Comparison of ENCODE assay signal across 8 mouse cellular contexts in the genomic region with DNA sequence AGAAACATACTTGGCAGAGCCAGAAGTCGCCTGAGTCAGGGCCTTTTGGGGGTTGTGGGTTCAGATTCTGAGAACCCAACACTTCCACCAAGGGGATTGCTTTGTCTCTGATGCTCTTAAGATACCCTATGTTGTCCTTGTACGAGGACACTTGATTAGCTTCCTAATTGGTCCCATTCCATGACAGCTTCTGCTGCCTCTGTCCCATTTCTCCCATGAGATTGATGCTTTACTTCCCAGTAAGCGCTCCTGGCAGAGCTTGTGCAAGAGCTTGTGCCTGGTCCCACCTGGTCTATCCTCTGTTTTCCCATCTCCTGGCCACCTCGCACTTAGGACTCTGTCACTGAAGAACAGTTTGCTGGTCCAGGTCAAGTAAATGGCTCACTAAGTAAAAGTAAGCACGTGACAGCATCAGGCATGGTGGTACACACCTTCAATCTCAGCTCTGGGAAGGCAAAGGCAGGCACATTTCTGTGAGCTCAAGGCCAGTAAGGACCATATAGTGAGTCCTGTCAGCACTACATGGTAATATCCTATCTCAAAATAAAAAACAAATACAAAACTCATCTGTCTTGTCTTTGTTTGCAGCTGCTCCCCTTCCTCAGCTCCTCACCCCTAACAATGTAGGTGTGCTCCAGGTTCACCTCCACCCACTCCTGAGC. TPM values are rescaled to one million over a fixed set of nuclear protein-coding genes. Genes with fewer than 3 reads are reported as not detected.
A peak's percentile ranks its signal among the peaks of the same experiment; 100 is the strongest.
DNase-seq lines count a peak whose midpoint lies in the region; ATAC-seq lines count a peak whose summit lies in the region.
"Not testable (repeated sequence)": the region's sequence is repeated elsewhere in the genome, so short reads cannot be mapped to it uniquely, and the experiment has no call there.

No protein-coding gene starts in this region.

- not testable (repeated sequence) for H3K4me2 ChIP-seq in embryonic facial prominence, embryonic 11.5 days (ENCODE audit: low read depth, low read length); hindbrain, embryonic 16.5 days (ENCODE audit: low read length); lung, embryonic 15.5 days; neural tube, embryonic 15.5 days

- H3K27me3 ChIP-seq in embryonic facial prominence, embryonic 11.5 days (ENCODE audit: control insufficient read depth, insufficient read depth, low read length); hindbrain, embryonic 16.5 days (replicated peaks; ENCODE audit: control insufficient read depth, insufficient read depth, low read length); lung, embryonic 15.5 days; neural tube, embryonic 15.5 days (replicated peaks): not testable (repeated sequence)

- H3K36me3 ChIP-seq in embryonic facial prominence, embryonic 11.5 days (replicated peaks; ENCODE audit: control insufficient read depth, insufficient read depth, low read depth, low read length); hindbrain, embryonic 16.5 days (ENCODE audit: control insufficient read depth, insufficient read depth, low read length); lung, embryonic 15.5 days; neural tube, embryonic 15.5 days: not testable (repeated sequence)

- H3K9me3 ChIP-seq in embryonic facial prominence, embryonic 11.5 days (replicated peaks; ENCODE audit: control insufficient read depth, low read length); hindbrain, embryonic 16.5 days (ENCODE audit: control insufficient read depth, low read length); lung, embryonic 15.5 days: not testable (repeated sequence)
- H3K9me3 ChIP-seq in neural tube, embryonic 15.5 days (replicated peaks), result peaks cover 23% of the 10 kb centered on the region

- H3K9ac ChIP-seq in embryonic facial prominence, embryonic 11.5 days (replicated peaks; ENCODE audit: low read length); hindbrain, embryonic 16.5 days (ENCODE audit: low read depth, low read length); lung, embryonic 15.5 days; neural tube, embryonic 15.5 days (replicated peaks): not testable (repeated sequence)

- H3K4me3 ChIP-seq in embryonic facial prominence, embryonic 11.5 days (ENCODE audit: low read depth, low read length); hindbrain, embryonic 16.5 days (ENCODE audit: low read length); lung, embryonic 15.5 days; neural tube, embryonic 15.5 days (replicated peaks): not testable (repeated sequence)

- WGBS in embryonic facial prominence, embryonic 11.5 days, result 64% methylated on average over 5 of the region's 5 CpGs
- 59% methylated on average over 5 of the region's 5 CpGs for WGBS in hindbrain, embryonic 16.5 days
- 58% methylated on average over 5 of the region's 5 CpGs for WGBS in lung, embryonic 15.5 days
- 66% methylated on average over 5 of the region's 5 CpGs for whole genome bisulfite sequencing in neural tube, embryonic 15.5 days

- not testable (repeated sequence) for H3K27ac ChIP-seq in embryonic facial prominence, embryonic 11.5 days (replicated peaks; ENCODE audit: low read depth, low read length); hindbrain, embryonic 16.5 days (ENCODE audit: low read depth, low read length); lung, embryonic 15.5 days; neural tube, embryonic 15.5 days (replicated peaks)

- DNase-seq in T-cell, adult 2 months (ENCODE audit: low spot score), result peak; percentile 61
- not testable (repeated sequence) for DNase-seq in embryonic facial prominence, embryonic 11.5 days (ENCODE audit: low spot score)
- peak; percentile 80 to 83 for DNase-seq in gastrocnemius, postnatal 4 days (ENCODE audit: low spot score in 2 of 2)
- peak; percentile 72 for DNase-seq in layer of hippocampus, adult 9-11 months
- DNase-seq in thymus, postnatal 0 days (ENCODE audit: low spot score), result peak; percentile 7

- not testable (repeated sequence) for H3K4me1 ChIP-seq in embryonic facial prominence, embryonic 11.5 days (ENCODE audit: control insufficient read depth, insufficient read depth, low read length); hindbrain, embryonic 16.5 days (ENCODE audit: control insufficient read depth, insufficient read depth, low read depth, low read length); lung, embryonic 15.5 days; neural tube, embryonic 15.5 days

- ATAC-seq in embryonic facial prominence, embryonic 11.5 days (replicated peaks; ENCODE audit: insufficient number of reproducible peaks, low FRiP score, low TSS enrichment, low read depth), result peak; percentile 30; the same call in 1 of the 2 replicates
- peak; percentile 35; the same call in 1 of the 2 replicates for ATAC-seq in hindbrain, embryonic 16.5 days
- peak; percentile 28; the same call in 1 of the 2 replicates for ATAC-seq in lung, embryonic 15.5 days (ENCODE audit: borderline replicate concordance, extremely low read depth, low FRiP score, low TSS enrichment)
- peak; percentile 35 for ATAC-seq in neural tube, embryonic 15.5 days (ENCODE audit: low FRiP score)

RNA-seq across cellular contexts. Expression of a gene that starts 30.9 kb away (rescaled TPM):
- 6.5 and 8.4 TPM in 2 replicates for polyA plus RNA-seq in embryonic facial prominence, embryonic 11.5 days (2014; fragmentation: Nextera tagmentation; extraction: Ambion mirVana)
- 10 to 100 TPM; 39.0 to 41.7 TPM for total RNA-seq in gastrocnemius, postnatal 4 days (2021)
- polyA plus RNA-seq in hindbrain, embryonic 16.5 days (2015; fragmentation: Nextera tagmentation; extraction: Ambion mirVana), result 14.3 and 16.4 TPM in 2 replicates
- 11.3 and 12.8 TPM in 2 replicates for polyA plus RNA-seq in lung, embryonic 15.5 days (2015; fragmentation: Nextera tagmentation; extraction: Ambion mirVana)
- polyA plus RNA-seq in neural tube, embryonic 15.5 days (2015; fragmentation: Nextera tagmentation; extraction: Ambion mirVana), result 15.7 and 16.2 TPM in 2 replicates
- 9.7 and 14.0 TPM in 2 replicates for polyA plus RNA-seq in thymus, postnatal 0 days (2015; fragmentation: Nextera tagmentation; extraction: Ambion mirVana)

RNA-seq across cellular contexts. Expression of a gene that starts 39.8 kb away (rescaled TPM):
- polyA plus RNA-seq in embryonic facial prominence, embryonic 11.5 days (2014; fragmentation: Nextera tagmentation; extraction: Ambion mirVana), result 61.0 and 61.8 TPM in 2 replicates
- total RNA-seq in gastrocnemius, postnatal 4 days (2021), result 10 to 100 TPM; 45.8 to 53.6 TPM
- polyA plus RNA-seq in hindbrain, embryonic 16.5 days (2015; fragmentation: Nextera tagmentation; extraction: Ambion mirVana), result 36.8 and 48.0 TPM in 2 replicates
- polyA plus RNA-seq in lung, embryonic 15.5 days (2015; fragmentation: Nextera tagmentation; extraction: Ambion mirVana), result 48.2 and 49.3 TPM in 2 replicates
- 48.1 and 53.1 TPM in 2 replicates for polyA plus RNA-seq in neural tube, embryonic 15.5 days (2015; fragmentation: Nextera tagmentation; extraction: Ambion mirVana)
- 26.9 and 29.6 TPM in 2 replicates for polyA plus RNA-seq in thymus, postnatal 0 days (2015; fragmentation: Nextera tagmentation; extraction: Ambion mirVana)
